Mouse (Mus musculus) erythroblast, embryonic 14.5 days (primary cell): Measurements from ENCODE around the gene Trim17. TPM values are rescaled to one million over a fixed set of nuclear protein-coding genes. Genes with fewer than 3 reads are reported as not detected.

ENCODE experiments used
- H3K27me3 ChIP-seq: 2 replicates; pipeline ENCODE4 v1.6.1; 2012; ENCODE audit warnings: inconsistent platforms; ENCODE audit not compliant: control insufficient read depth
- H3K36me3 ChIP-seq: 2 replicates; pipeline ENCODE4 v1.6.1; 2012; ENCODE audit warnings: mild to moderate bottlenecking, inconsistent platforms; ENCODE audit not compliant: control insufficient read depth
- H3K4me1 ChIP-seq: 2 replicates; pipeline ENCODE4 v1.6.1; 2012; ENCODE audit warnings: inconsistent platforms; ENCODE audit not compliant: control insufficient read depth
- H3K4me3 ChIP-seq: replicated peaks from 2 replicates; pipeline ENCODE3; 2012; ENCODE audit warnings: moderate library complexity, mild to moderate bottlenecking, inconsistent platforms
- H3K9me3 ChIP-seq: 2 replicates; pipeline ENCODE4 v1.6.1; 2012; ENCODE audit warnings: low read length, inconsistent platforms, mixed read lengths; ENCODE audit not compliant: control insufficient read depth
- GATA1 ChIP-seq: IDR thresholded peaks from 2 replicates; pipeline ENCODE4 v1.6.1; 2012; ENCODE audit warnings: low read length, inconsistent platforms, mixed read lengths
- TAL1 ChIP-seq: IDR thresholded peaks from 3 replicates; pipeline ENCODE4 v1.6.1; 2012; ENCODE audit warnings: low read length, inconsistent platforms, mixed read lengths
- polyA plus RNA-seq: library from polyadenylated mRNA; stranded (reverse); fragments of >175 nt; gene quantifications from 2 replicates; pipeline ENCODE4 v1.2.3, GENCODE M21; 2012

Trim17 gene
- polyA plus RNA-seq, 1 experiment: 0.14 TPM

DNA sequence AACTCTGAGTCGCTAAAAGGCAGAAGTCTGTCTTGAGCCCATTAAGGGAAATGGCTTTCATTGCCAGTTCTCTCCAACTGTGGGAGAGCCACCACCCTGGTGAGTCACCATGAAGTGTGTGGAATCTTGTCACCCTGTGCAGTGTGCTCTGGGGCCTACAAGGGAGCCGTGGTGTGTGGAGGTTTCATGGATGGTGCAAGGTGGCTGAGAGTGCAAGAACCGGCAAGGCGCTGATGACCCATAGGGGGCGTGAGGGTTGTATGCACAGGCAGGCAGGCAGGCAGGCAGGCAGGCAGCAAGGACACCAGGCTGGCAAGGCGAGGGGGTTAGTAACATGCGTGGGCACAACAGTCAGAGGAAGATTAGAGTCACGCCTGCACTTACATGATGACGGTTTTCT is 60.6 kb downstream of the Trim17 start:
- Histone ChIP-seq H3K4me3 (no peak overlapping the region), H3K4me1 (no peaks in the 10 kb centered on the region), H3K9me3 (no peaks in the 10 kb centered on the region), H3K36me3 (no peaks in the 10 kb centered on the region), H3K27me3 (no peaks in the 10 kb centered on the region)
- no peak for TF ChIP-seq TAL1
- no peak for TF ChIP-seq GATA1

Other genes with a start within 250 kb of the Trim17 start
- not detected in 2 replicates for gene Olfr318, start 230.7 kb upstream of the Trim17 start, polyA plus RNA-seq
- not detected in 2 replicates for gene Olfr317, start 215.5 kb upstream of the Trim17 start, polyA plus RNA-seq
- gene Olfr316, start 202.0 kb upstream of the Trim17 start, polyA plus RNA-seq: not detected in 2 replicates
- gene Olfr315, start 181.5 kb upstream of the Trim17 start, polyA plus RNA-seq: not detected in 2 replicates
- not detected in 2 replicates for gene Olfr314, start 171.7 kb upstream of the Trim17 start, polyA plus RNA-seq
- gene Fam183b, start 152.7 kb upstream of the Trim17 start, polyA plus RNA-seq: not detected in 2 replicates
- gene Olfr313, start 139.7 kb upstream of the Trim17 start, polyA plus RNA-seq: not detected in 2 replicates
- gene Olfr312, start 125.4 kb upstream of the Trim17 start, polyA plus RNA-seq: not detected in 2 replicates
- not detected in 2 replicates for gene Olfr311, start 115.4 kb upstream of the Trim17 start, polyA plus RNA-seq
- 0.01 TPM in 1 of 2 replicates, not detected in the other for gene Gm12258, start 107.5 kb upstream of the Trim17 start, polyA plus RNA-seq
- 0.04 and 0.05 TPM in 2 replicates for gene 2810021J22Rik, start 87.5 kb upstream of the Trim17 start, polyA plus RNA-seq
- 0.07 and 0.10 TPM in 2 replicates for gene Zfp39, start 50.5 kb upstream of the Trim17 start, polyA plus RNA-seq
- 3.0 and 3.5 TPM in 2 replicates for gene Btnl10, start 36.8 kb upstream of the Trim17 start, polyA plus RNA-seq
- gene Rnf187, start 15.8 kb upstream of the Trim17 start, polyA plus RNA-seq: 58.5 and 75.1 TPM in 2 replicates
- gene Hist3h2ba, start 5.8 kb upstream of the Trim17 start, polyA plus RNA-seq: 5.1 and 5.4 TPM in 2 replicates
- 5.7 and 9.8 TPM in 2 replicates for gene Hist3h2a, start within 50 bp of the Trim17 start, polyA plus RNA-seq
- gene Trim11, start 23.4 kb downstream of the Trim17 start, polyA plus RNA-seq: 1.0 and 1.2 TPM in 2 replicates
- gene Obscn, start 181.7 kb downstream of the Trim17 start, polyA plus RNA-seq: 0.01 and 0.03 TPM in 2 replicates
- 2.9 and 3.3 TPM in 2 replicates for gene Iba57, start 209.1 kb downstream of the Trim17 start, polyA plus RNA-seq
- gene Gjc2, start 228.5 kb downstream of the Trim17 start, polyA plus RNA-seq: 0.03 TPM in 1 of 2 replicates, not detected in the other
- 1.9 and 3.8 TPM in 2 replicates for gene Guk1, start 237.5 kb downstream of the Trim17 start, polyA plus RNA-seq
- 4.0 and 5.3 TPM in 2 replicates for gene Mrpl55, start 247.8 kb downstream of the Trim17 start, polyA plus RNA-seq